Mouse (Mus musculus) ES-E14 (cell line): Measurements from ENCODE around the gene Orc2. TPM values are rescaled to one million over a fixed set of nuclear protein-coding genes. Genes with fewer than 3 reads are reported as not detected.

Source experiments
- DNase-seq: peaks from one replicate; pipeline ENCODE4 v3.0.0-alpha.2; 2013; ENCODE audit warnings: low read depth, low spot score
- H3K27ac ChIP-seq: 2 replicates; pipeline ENCODE4 v1.5.1; 2012; ENCODE audit warnings: low read depth, mild to moderate bottlenecking, low read length, moderate library complexity, mixed read lengths; ENCODE audit not compliant: poor library complexity, insufficient read depth, severe bottlenecking
- H3K36me3 ChIP-seq: 2 replicates; pipeline ENCODE4 v1.6.1; 2012; ENCODE audit warnings: mild to moderate bottlenecking, low read length, moderate library complexity, mixed read lengths; ENCODE audit not compliant: control insufficient read depth, poor library complexity, insufficient read depth, severe bottlenecking
- H3K4me1 ChIP-seq, 2 experiments: fragments of 150-350 bp in 1 of 2; sonication (generic) in 1 of 2; 2 replicates each; pipeline ENCODE4 v1.6.1; 2012; ENCODE audit warnings: low read length in 2 of 2, mild to moderate bottlenecking in 1 of 2, mixed read lengths in 1 of 2; ENCODE audit not compliant: control insufficient read depth in 2 of 2, insufficient read depth in 2 of 2, poor library complexity in 1 of 2
- H3K4me3 ChIP-seq, 2 experiments: fragments of 150-350 bp in 1 of 2; sonication (generic) in 1 of 2; 2 replicates each; pipeline ENCODE4 v1.5.1; 2012; ENCODE audit warnings: low read length in 2 of 2, low read depth in 1 of 2, mild to moderate bottlenecking in 1 of 2, mixed read lengths in 1 of 2; ENCODE audit not compliant: insufficient read depth in 1 of 2, poor library complexity in 1 of 2, severe bottlenecking in 1 of 2
- H3K9ac ChIP-seq: 2 replicates; pipeline ENCODE4 v1.6.1; 2012; ENCODE audit warnings: low read depth, mild to moderate bottlenecking, low read length, mixed read lengths; ENCODE audit not compliant: poor library complexity, insufficient read depth, severe bottlenecking
- H3K9me3 ChIP-seq: fragments of 150-350 bp; sonication (generic); 2 replicates; pipeline ENCODE4 v1.6.1; 2012; ENCODE audit warnings: low read depth, mild to moderate bottlenecking, low read length; ENCODE audit not compliant: control insufficient read depth, insufficient read depth
- CHD2 ChIP-seq: IDR thresholded peaks from 2 replicates; pipeline ENCODE4 v1.6.1; 2014; ENCODE audit warnings: mild to moderate bottlenecking, low read depth, low read length, inconsistent platforms
- HCFC1 ChIP-seq: IDR thresholded peaks from 2 replicates; pipeline ENCODE4 v1.6.1; 2012; ENCODE audit warnings: low read length, inconsistent platforms, borderline replicate concordance; ENCODE audit not compliant: insufficient read depth
- MAFK ChIP-seq: IDR thresholded peaks from 2 replicates; pipeline ENCODE4 v1.6.1; 2014; ENCODE audit warnings: mild to moderate bottlenecking, low read depth, low read length, inconsistent platforms; ENCODE audit not compliant: insufficient read depth
- ZC3H11A ChIP-seq: IDR thresholded peaks from 2 replicates; pipeline ENCODE4 v1.6.1; 2012; ENCODE audit warnings: low read depth, mild to moderate bottlenecking, inconsistent platforms, low read length, borderline replicate concordance
- ZNF384 ChIP-seq: IDR thresholded peaks from 2 replicates; pipeline ENCODE4 v1.6.1; 2012; ENCODE audit warnings: low read depth, low read length, inconsistent platforms
- in situ Hi-C, 2 experiments: fragments of 600-800 bp; cut with MboI; formaldehyde crosslinking; loops; one replicate each; pipeline ENCODE4 v1.15.1; 2025; ENCODE audit warnings: low sequenced_read_pairs in 2 of 2, inconsistent platforms in 1 of 2; ENCODE audit not compliant: unreplicated experiment in 2 of 2
- total RNA-seq: library from RNA; depleted of rRNA; stranded (reverse); fragments of 300-350 nt; gene quantifications from 2 replicates; pipeline ENCODE4 v1.2.3, GENCODE M21; 2012

The Orc2 gene
- total RNA-seq, 1 experiment = 71.3 TPM

DNA sequence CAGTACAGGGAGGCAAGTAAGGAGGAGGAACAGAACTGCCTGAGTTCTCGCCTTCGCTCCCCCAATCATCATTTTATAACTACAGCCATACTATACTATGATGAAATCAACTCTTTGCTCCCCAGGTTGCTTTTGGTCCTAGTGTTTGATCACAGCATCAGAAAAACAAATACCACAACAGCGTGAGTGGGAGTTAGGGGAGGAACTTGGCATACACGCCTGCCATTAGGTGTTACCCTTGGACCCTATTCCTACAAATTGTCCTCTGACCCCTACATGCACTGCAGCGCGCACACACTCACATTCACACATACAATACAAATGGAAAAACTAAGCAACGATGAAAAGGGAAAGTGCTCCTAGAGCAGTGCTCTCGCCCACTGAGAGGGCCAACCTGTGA is 29.2 kb downstream of the Orc2 start:
- in situ Hi-C loops = no loop called here

DNA sequence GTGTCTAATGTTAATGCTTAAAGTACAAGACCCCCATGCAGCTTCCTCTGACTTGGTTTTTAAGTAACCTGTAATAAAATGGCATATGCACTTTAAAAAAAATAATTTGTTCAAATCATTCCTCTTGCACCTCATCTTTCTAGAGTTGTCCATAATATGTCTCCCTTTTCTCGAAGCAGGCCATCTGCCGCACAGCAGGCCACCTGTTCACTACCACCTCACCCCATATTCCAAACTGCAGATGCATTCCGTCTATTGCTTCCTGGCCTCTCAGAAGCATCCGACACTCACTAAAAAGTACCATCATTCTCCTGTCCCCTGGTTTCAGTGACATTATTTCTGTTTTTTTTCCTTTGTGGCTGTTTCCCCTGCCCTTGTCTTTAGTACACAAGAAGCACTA is 39.3 kb downstream of the Orc2 start:
- no peak for DNase-seq
- Histone ChIP-seq H3K36me3 (peaks cover 34% of the 10 kb centered on the region), H3K9me3 (no peaks in the 10 kb centered on the region), H3K4me1 (no peaks in the 10 kb centered on the region), H3K27ac (no peak overlapping the region), H3K9ac (no peak overlapping the region), H3K4me3 (no peak overlapping the region)
- in situ Hi-C loops = no loop called here
- TF ChIP-seq CHD2 (no peak), MAFK (no peak), ZNF384 (no peak), ZC3H11A (no peak), HCFC1 (no peak)

More for the DNA sequence above, 29.2 kb downstream of the Orc2 start:
- Histone ChIP-seq H3K27ac (no peak overlapping the region), H3K9ac (no peak overlapping the region), H3K4me1 (no peaks in the 10 kb centered on the region), H3K36me3 (peaks cover 44% of the 10 kb centered on the region), H3K9me3 (no peaks in the 10 kb centered on the region), H3K4me3 (no peak overlapping the region; a peak in 1 of 4 replicates)
- no peak for TF ChIP-seq MAFK
- TF ChIP-seq CHD2 = no peak
- TF ChIP-seq ZC3H11A = no peak
- TF ChIP-seq HCFC1 = no peak
- TF ChIP-seq ZNF384 = no peak
- DNase-seq = no peak

DNA sequence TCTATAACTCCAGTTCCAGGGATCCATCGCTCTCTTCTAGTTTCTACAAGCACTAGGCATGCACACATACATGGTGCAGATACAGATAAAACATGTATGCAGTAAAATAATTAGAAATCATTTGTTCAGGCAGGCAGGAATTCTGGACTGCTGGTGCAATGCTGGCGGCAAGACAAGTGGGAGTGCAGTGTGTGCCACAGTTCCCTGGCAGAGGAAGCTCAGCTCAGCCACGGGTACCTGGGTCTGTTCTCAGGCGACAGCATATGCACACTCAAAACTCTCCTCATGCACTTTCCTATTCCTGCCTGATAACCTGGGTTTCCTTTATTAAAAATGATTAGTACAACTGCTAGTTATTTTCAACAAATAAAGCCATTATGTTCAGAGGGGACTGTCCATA is 39.9 kb downstream of the Orc2 start:
- no peak for DNase-seq
- no peak overlapping the region for H3K4me3 ChIP-seq
- TF ChIP-seq ZNF384 (no peak), HCFC1 (no peak), ZC3H11A (no peak), MAFK (no peak), CHD2 (no peak)
- no peaks in the 10 kb centered on the region for H3K4me1 ChIP-seq
- H3K9ac ChIP-seq = no peak overlapping the region
- in situ Hi-C loops = no loop called here
- no peaks in the 10 kb centered on the region for H3K9me3 ChIP-seq
- no peak overlapping the region for H3K27ac ChIP-seq
- peaks cover 36% of the 10 kb centered on the region for H3K36me3 ChIP-seq

DNA sequence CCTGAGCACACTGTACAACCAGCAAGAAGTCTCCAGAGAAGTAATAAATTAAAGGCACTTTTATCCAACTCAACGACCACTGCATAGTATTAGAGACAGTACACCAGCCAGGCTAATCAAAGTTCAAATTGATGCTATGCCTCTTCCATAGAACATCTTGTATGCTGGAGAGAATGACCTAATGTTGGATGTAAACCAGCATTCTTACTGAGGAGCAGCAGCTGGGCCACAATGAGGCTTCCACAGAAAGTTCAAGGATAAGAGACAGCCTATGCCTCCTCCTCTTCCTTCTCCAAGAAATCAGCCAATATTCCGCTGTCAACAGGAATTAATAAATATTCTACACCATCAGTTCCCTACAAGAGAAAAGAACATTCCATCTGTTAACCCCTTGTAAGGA is 41.0 kb downstream of the Orc2 start:
- H3K36me3 ChIP-seq = peaks cover 32% of the 10 kb centered on the region
- H3K4me1 ChIP-seq = no peaks in the 10 kb centered on the region
- in situ Hi-C loops = no loop called here
- no peak for DNase-seq
- TF ChIP-seq ZNF384 (no peak), HCFC1 (no peak), CHD2 (no peak), MAFK (no peak), ZC3H11A (no peak)
- no peak overlapping the region for H3K9ac ChIP-seq
- H3K27ac ChIP-seq = no peak overlapping the region
- H3K9me3 ChIP-seq = no peaks in the 10 kb centered on the region
- H3K4me3 ChIP-seq = no peak overlapping the region

DNA sequence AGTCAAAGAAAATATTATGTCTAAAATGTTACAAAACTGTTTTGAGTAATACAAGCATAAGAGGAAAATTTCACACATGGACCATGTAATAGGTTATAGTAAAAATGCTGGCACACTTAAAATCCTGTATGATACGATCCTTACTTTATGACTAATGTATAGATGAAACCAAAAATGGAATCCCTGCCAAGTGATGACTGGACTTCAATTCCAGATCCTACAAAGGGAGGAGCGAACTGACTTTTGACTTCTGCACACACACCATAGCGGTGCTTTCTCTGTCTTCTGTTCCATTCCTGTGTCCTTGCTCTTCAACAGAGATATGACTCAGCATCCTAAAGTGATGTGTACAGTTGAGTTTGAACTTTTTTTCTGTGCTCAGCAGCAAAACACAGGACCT is 44.3 kb downstream of the Orc2 start:
- Histone ChIP-seq H3K4me3 (no peak overlapping the region), H3K9me3 (no peaks in the 10 kb centered on the region), H3K36me3 (peaks cover 38% of the 10 kb centered on the region), H3K27ac (no peak overlapping the region), H3K9ac (no peak overlapping the region), H3K4me1 (peaks cover 0 to 2% of the 10 kb centered on the region in 2 experiments; a peak in 1 of 4 replicates)
- TF ChIP-seq MAFK = no peak
- no peak for TF ChIP-seq ZNF384
- no peak for TF ChIP-seq CHD2
- no peak for TF ChIP-seq HCFC1
- no peak for TF ChIP-seq ZC3H11A
- no peak for DNase-seq
- in situ Hi-C loops = no loop called here
